Mouse (Mus musculus) embryonic fibroblast, embryonic 13.5 days (primary cell): ENCODE measurements around the gene Has1. TPM values are rescaled to one million over a fixed set of nuclear protein-coding genes. Genes with fewer than 3 reads are reported as not detected.

ENCODE experiments used
- H3K27ac ChIP-seq: 2 replicates; pipeline ENCODE4 v1.5.1; 2012; ENCODE audit warnings: low read length, control low read depth, inconsistent platforms; ENCODE audit not compliant: insufficient read depth
- H3K4me1 ChIP-seq: 2 replicates; pipeline ENCODE4 v1.6.1; 2011; ENCODE audit warnings: low read length; ENCODE audit not compliant: control insufficient read depth, insufficient read depth
- H3K4me3 ChIP-seq: 2 replicates; pipeline ENCODE4 v1.5.1; 2011; ENCODE audit warnings: mild to moderate bottlenecking, control low read depth, low read length; ENCODE audit not compliant: insufficient read depth
- CTCF ChIP-seq: IDR thresholded peaks from 2 replicates; pipeline ENCODE4 v1.5.1; 2011; ENCODE audit warnings: mild to moderate bottlenecking, control low read depth, low read length, moderate library complexity, borderline replicate concordance; ENCODE audit not compliant: insufficient read depth
- POLR2A ChIP-seq: IDR thresholded peaks from 2 replicates; pipeline ENCODE4 v1.6.1; 2011; ENCODE audit warnings: low read depth, mild to moderate bottlenecking, control low read depth, low read length, moderate library complexity
- polyA plus RNA-seq: library from polyadenylated mRNA; stranded (reverse); fragments of >200 nt; gene quantifications from 2 replicates; pipeline ENCODE4 v1.2.4, GENCODE M21; 2011; ENCODE audit warnings: low read depth; ENCODE audit not compliant: missing spikeins, insufficient read length

The Has1 gene
- polyA plus RNA-seq, 1 experiment: not detected

DNA sequence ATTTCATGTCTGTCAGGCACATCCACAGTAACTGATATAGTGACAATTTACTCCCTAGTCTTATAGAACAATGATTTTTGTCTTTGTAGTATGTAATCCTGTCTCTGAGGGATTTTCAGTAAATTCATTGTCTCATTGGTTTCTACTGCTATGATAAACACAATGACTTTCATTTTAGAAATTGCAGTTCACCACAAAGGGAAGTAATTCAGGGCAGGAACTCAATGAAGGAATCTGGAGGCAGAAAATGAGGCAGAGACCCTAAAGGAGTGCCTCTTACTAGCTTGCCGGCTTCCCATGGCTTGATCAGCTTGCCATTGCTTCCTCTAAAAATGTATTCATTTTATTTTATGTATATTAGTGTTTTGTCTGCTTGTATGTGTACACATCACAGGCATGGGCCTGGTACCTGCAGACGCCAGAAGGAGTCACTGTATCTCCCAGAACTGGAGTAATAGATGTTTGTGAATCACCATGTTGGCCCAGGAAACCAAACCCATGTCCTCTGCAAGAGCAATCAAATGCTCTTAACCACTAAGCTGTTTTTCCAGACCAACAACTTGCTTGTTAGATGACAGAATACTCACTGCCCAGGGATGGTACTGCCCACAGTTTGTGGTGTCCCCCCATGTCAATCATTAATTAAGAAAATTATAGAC, 16.0 kb upstream of the Has1 start:
- TF ChIP-seq CTCF: no peak
- no peak for TF ChIP-seq POLR2A
- Histone ChIP-seq H3K27ac (no peak overlapping the region), H3K4me3 (no peak overlapping the region), H3K4me1 (no peaks in the 10 kb centered on the region)

DNA sequence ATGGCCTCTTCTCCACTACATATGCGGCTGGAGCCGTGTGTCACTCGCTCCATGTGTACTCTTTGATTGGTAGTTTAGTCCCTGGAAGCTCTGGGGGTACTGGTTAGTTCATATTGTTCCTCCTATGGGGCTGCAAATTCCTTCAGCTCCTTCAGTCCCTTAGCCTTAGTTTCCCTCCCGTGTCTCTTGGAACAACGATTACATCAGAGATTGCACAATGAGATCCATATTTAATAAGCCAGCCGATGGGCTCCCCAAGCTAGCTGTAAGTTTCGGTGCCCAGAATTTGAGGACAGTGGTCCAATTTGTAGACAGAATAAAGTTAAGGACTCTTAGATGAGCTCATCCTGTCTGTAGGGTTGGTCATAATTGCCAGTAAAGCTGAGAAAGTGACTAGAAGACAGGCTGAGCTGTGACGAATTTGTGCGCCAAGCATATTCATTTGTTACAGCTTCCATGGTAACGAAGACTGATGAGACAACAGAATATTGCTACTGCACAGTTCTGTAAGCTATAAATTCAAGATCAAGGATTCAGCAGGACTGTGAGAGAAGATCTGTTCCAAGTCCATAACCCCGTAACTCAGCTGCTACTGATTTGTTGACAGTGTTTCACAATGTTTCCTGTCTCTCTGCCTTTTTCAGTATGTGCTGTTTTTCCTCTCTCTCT, 11.9 kb upstream of the Has1 start:
- H3K27ac ChIP-seq: no peak overlapping the region
- H3K4me3 ChIP-seq: no peak overlapping the region
- TF ChIP-seq POLR2A (no peak), CTCF (no peak)
- H3K4me1 ChIP-seq: no peaks in the 10 kb centered on the region

DNA sequence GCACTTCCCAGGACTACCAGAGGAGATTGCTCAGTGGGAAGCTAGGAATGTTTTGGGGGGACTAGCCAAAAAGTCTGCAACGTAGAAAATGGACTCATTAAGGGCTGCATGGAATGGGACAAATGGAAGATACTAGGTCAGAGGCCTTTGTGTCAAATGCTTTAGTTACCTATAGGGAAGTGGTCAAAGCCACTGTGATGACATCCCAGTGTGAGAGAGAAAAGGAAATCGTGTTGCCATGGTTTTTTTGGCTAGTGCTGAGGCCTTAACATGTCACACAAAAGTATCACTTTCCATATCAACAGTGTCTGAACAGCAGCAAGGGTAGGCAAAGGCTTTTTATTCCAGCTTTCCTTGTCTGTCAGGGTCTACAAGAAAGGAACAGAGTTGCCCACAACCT, 10.2 kb upstream of the Has1 start:
- Histone ChIP-seq H3K4me1 (no peaks in the 10 kb centered on the region), H3K4me3 (no peak overlapping the region), H3K27ac (no peak overlapping the region)
- TF ChIP-seq POLR2A (no peak), CTCF (no peak)

DNA sequence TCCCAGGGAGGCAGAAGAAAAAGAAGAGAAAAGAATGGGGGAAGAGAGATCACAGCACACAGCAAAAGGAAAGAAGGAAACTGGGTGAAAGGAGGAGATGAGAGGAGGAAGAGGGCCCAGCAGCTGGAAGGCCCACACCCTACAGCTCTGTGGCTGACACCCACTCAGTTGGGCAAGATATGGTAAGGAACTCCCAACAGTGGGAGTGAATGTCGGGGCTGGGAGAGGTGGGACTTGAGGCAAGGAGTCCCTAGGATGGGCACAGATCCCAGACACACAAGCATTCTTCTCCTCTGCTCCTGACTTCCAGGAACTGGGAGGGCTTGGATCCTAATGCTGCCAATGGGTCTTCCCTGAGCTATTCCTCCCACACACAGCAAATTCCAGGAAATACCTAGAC, 7.4 kb upstream of the Has1 start:
- Histone ChIP-seq H3K4me1 (peaks cover 4% of the 10 kb centered on the region; the same call in 1 of the 2 replicates), H3K4me3 (no peak overlapping the region), H3K27ac (no peak overlapping the region)
- TF ChIP-seq CTCF: no peak
- TF ChIP-seq POLR2A: no peak

DNA sequence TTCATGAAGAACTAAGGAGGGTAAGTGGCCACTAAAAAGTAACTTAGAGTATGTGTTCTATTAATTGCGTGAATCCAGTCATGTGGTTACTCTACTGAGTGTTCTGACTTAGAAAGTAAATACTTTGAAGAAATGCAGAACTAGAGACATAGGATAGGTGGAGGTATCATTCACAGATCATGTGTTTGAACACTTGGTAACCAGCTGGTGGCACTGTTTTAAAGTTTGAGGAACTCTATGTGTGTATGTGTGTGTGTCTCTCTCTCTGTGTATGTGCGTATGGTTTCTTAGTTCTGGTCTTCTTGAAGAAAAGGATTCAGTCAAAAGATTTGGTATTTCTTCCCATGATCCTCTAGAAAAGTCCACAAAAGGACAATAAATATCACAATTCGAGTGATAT, 5.1 kb upstream of the Has1 start:
- no peak overlapping the region for H3K27ac ChIP-seq

DNA sequence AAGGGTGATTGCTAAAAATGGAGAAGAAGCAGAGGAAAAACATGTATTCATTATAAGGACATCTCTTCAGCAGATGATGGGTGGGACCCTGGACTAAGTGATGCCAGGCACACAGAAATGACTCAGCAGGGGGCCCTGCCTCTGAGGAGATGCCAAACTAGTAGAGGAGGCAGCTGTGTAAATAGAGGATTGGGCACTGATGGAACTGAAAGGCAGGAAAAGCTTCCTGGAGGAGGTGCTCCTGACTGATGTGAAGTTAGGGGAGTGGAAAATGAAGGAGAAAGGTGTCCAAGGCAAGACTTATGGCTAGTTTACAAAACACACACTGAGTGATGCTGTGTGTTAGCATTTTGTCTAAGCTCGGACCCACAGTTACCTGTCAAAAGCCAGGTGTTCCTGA, 2.4 kb upstream of the Has1 start:
- TF ChIP-seq CTCF (no peak), POLR2A (no peak)
- Histone ChIP-seq H3K27ac (no peak overlapping the region), H3K4me1 (peaks cover 23% of the 10 kb centered on the region), H3K4me3 (no peak overlapping the region)

More for the DNA sequence above, 5.1 kb upstream of the Has1 start:
- H3K4me3 ChIP-seq: no peak overlapping the region
- H3K4me1 ChIP-seq: peaks cover 19% of the 10 kb centered on the region
- TF ChIP-seq CTCF (no peak), POLR2A (no peak)

DNA sequence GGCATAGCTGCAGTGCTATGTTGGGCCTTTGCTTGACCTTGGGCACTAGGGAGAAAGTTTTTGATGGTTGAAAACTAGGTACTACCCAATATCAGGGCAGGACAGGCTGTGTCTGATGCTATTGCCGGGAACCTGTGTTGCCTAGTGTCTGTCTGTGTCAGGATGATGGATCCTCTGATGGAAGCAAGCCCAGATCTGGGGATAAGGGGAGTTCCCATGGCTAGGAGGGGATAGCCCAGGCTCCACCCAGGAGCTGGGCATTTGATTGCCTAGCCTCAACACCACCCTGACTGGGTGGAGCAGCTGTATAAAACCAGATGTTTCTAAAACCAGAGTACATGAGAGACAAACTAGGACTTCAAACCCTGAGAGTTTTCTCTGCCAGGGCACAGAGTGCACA, 1.6 kb upstream of the Has1 start:
- no peak for TF ChIP-seq POLR2A
- H3K4me1 ChIP-seq: peaks cover 23% of the 10 kb centered on the region

DNA sequence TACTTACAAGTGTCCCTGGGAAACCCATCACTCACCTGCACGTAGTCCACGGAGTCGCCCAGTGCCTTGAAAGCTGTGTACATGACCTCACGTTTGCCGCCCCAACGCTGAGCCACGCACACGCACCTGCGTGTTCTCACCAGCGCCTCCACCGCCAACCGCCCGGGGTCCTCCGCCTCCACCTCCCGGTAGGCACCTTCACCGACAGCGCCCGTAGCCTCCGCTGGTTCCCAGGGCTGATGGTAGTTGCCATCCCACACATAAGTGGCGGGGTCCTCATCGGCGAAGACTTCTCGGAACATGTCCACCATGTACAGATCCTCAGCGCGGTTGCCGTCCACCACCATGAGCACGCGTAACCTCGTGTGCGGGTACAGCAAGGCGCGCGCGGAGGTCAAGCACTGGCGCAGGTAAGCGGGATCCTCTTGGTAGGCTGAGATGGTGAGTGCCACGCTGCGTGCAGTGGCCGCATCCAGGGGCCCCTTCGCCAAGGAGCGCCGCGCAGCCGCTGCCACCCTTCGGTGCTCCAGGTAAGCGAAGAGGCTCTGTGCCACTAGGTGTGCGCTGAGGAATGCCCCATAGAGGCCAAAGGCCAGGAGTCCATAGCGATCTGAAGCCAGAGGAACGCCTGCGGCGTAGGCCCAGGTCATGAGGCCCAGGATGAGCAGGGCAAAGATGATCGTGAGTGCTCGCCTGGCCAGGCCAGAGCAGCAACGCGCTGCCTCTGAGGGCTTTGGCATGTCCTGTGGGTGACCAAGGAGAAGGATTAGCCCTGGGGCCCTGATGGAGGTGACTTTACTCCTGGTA, 4.9 kb downstream of the Has1 start:
- Histone ChIP-seq H3K4me1 (peaks cover 10% of the 10 kb centered on the region), H3K4me3 (no peak overlapping the region), H3K27ac (no peak overlapping the region)
- TF ChIP-seq CTCF: no peak
- no peak for TF ChIP-seq POLR2A

More for the DNA sequence above, 1.6 kb upstream of the Has1 start:
- Histone ChIP-seq H3K27ac (no peak overlapping the region), H3K4me3 (no peak overlapping the region)

DNA sequence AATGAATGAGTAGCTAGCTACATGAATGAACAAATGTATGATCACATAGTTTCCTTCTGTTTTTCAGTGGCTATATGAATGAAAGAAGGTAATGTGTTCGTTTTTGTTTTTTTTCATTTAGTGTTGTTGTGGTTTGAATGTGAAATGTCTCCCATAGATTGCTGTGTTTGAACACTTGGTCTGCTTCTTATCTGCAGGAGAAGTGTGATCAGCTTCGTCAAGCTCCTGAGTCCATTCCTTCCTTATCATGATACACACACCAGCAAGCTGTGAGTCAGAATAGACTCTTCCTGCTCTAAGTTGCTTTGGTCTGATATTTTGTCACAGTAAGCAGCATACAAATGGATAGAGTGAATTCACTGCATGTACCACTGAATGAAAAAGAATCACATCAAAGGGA, 6.0 kb downstream of the Has1 start:
- H3K4me1 ChIP-seq: peaks cover 15% of the 10 kb centered on the region
- no peak for TF ChIP-seq CTCF
- TF ChIP-seq POLR2A: no peak
- H3K27ac ChIP-seq: no peak overlapping the region
- no peak overlapping the region for H3K4me3 ChIP-seq
